ENCODE assay signal across 8 mouse cellular contexts in genomic region chr7:44974383-44975116, GRCm38 (mm10). TPM values are rescaled to one million over a fixed set of nuclear protein-coding genes. Genes with fewer than 3 reads are reported as not detected.
DNase-seq lines count a peak whose midpoint lies in the region; ATAC-seq and TF ChIP-seq lines count a peak whose summit lies in the region.

Cpt1c (minus strand) TSS chr7:44974851.

- peak within 1 kb of the TSS; percentile 40 for H3K9ac ChIP-seq in heart, adult 2 months (ENCODE audit: low read depth, low read length)
- peak within 1 kb of the TSS; percentile 52 for H3K9ac ChIP-seq in limb, embryonic 12.5 days (replicated peaks)
- peak within 1 kb of the TSS; percentile 77 for H3K9ac ChIP-seq in midbrain, embryonic 13.5 days (replicated peaks)

- TF ChIP-seq CTCF in brain, embryonic 14.5 days (IDR thresholded peaks at IDR 0.05; ENCODE audit: borderline replicate concordance, extremely low read depth, insufficient read depth, insufficient read length), result no peak
- TF ChIP-seq CTCF in embryonic fibroblast, embryonic 13.5 days (IDR thresholded peaks at IDR 0.05; ENCODE audit: borderline replicate concordance, insufficient read depth, low read length), result no peak
- no peak for TF ChIP-seq CTCF in heart, adult 2 months (IDR thresholded peaks at IDR 0.05)

- peak; percentile 44 for DNase-seq in 3134 (ENCODE audit: extremely low read depth, insufficient read length, low spot score)
- DNase-seq in brain, embryonic 14.5 days (ENCODE audit: low read depth), result peak; percentile 97
- DNase-seq in heart, adult 2 months, result peak; percentile 80
- DNase-seq in kidney, adult 9 months, result peak; percentile 73
- peak; percentile 43 to 54 for DNase-seq in spleen, postnatal 36 days (ENCODE audit: low spot score in 2 of 2)

- H3K9me3 ChIP-seq in limb, embryonic 12.5 days, result no peaks in the 10 kb centered on the region
- no peaks in the 10 kb centered on the region for H3K9me3 ChIP-seq in midbrain, embryonic 13.5 days

- H3K4me3 ChIP-seq in embryonic fibroblast, embryonic 13.5 days (ENCODE audit: insufficient read depth, low read length), result peak within 1 kb of the TSS; percentile 62
- H3K4me3 ChIP-seq in heart, adult 2 months, result peak within 1 kb of the TSS; percentile 53
- peak within 1 kb of the TSS; percentile 56 for H3K4me3 ChIP-seq in limb, embryonic 12.5 days (replicated peaks)
- peak within 1 kb of the TSS; percentile 58 for H3K4me3 ChIP-seq in midbrain, embryonic 13.5 days (replicated peaks)

- TF ChIP-seq POLR2A in brain, embryonic 14.5 days (IDR thresholded peaks at IDR 0.05; ENCODE audit: borderline replicate concordance, extremely low read depth, insufficient read depth, insufficient read length, poor library complexity, severe bottlenecking), result peak; percentile 67; the same call in 1 of the 2 replicates
- peak; percentile 90 for TF ChIP-seq POLR2A in embryonic fibroblast, embryonic 13.5 days (IDR thresholded peaks at IDR 0.05; ENCODE audit: low read depth, low read length)
- TF ChIP-seq POLR2A in heart, adult 2 months (IDR thresholded peaks at IDR 0.05; ENCODE audit: insufficient read depth, low read depth, low read length), result peak; percentile 57; the same call in 1 of the 2 replicates

- no peak for TF ChIP-seq EP300 in heart, adult 2 months (IDR thresholded peaks at IDR 0.05; ENCODE audit: insufficient read depth, low read depth, low read length)

- peak within 1 kb of the TSS; percentile 80 for H3K4me2 ChIP-seq in limb, embryonic 12.5 days
- peak within 1 kb of the TSS; percentile 93 for H3K4me2 ChIP-seq in midbrain, embryonic 13.5 days (replicated peaks)

- peak within 1 kb of the TSS; percentile 96 for H3K27ac ChIP-seq in embryonic fibroblast, embryonic 13.5 days (ENCODE audit: insufficient read depth, low read length)
- H3K27ac ChIP-seq in heart, adult 2 months, result peak within 1 kb of the TSS; percentile 68
- H3K27ac ChIP-seq in limb, embryonic 12.5 days, result peak within 1 kb of the TSS; percentile 81
- H3K27ac ChIP-seq in midbrain, embryonic 13.5 days, result peak within 1 kb of the TSS; percentile 97

- H3K36me3 ChIP-seq in heart, adult 2 months (ENCODE audit: control insufficient read depth, insufficient read depth, low read length), result no peaks in the 10 kb centered on the region
- peaks cover 46% of the 10 kb centered on the region for H3K36me3 ChIP-seq in limb, embryonic 12.5 days
- H3K36me3 ChIP-seq in midbrain, embryonic 13.5 days, result peaks cover 44% of the 10 kb centered on the region

- H3K79me2 ChIP-seq in heart, adult 2 months (replicated peaks; ENCODE audit: control insufficient read depth, insufficient read depth, low read length), result no peaks in the 10 kb centered on the region

- 4% methylated on average over 22 of the region's 22 CpGs for WGBS in heart, adult 2 months
- 2% methylated on average over 22 of the region's 22 CpGs for WGBS in limb, embryonic 12.5 days
- under 1% methylated on average over 22 of the region's 22 CpGs for WGBS in midbrain, embryonic 13.5 days

- ATAC-seq in limb, embryonic 12.5 days (ENCODE audit: insufficient number of reproducible peaks, insufficient read depth, low FRiP score, low TSS enrichment, low read depth), result peak; percentile 16; the same call in 1 of the 2 replicates
- ATAC-seq in midbrain, embryonic 13.5 days, result peak; percentile 65

- no peaks in the 10 kb centered on the region for H3K27me3 ChIP-seq in heart, adult 2 months (ENCODE audit: control insufficient read depth, insufficient read depth, low read length)
- H3K27me3 ChIP-seq in limb, embryonic 12.5 days, result no peaks in the 10 kb centered on the region
- H3K27me3 ChIP-seq in midbrain, embryonic 13.5 days, result no peaks in the 10 kb centered on the region

- H3K4me1 ChIP-seq in embryonic fibroblast, embryonic 13.5 days (ENCODE audit: control insufficient read depth, insufficient read depth, low read length), result peaks cover 6% of the 10 kb centered on the region
- peaks cover 3% of the 10 kb centered on the region; the same call in 1 of the 2 replicates for H3K4me1 ChIP-seq in heart, adult 2 months (ENCODE audit: control insufficient read depth, insufficient read depth, low read length)
- peaks cover 31% of the 10 kb centered on the region for H3K4me1 ChIP-seq in limb, embryonic 12.5 days (replicated peaks)
- H3K4me1 ChIP-seq in midbrain, embryonic 13.5 days (replicated peaks), result peaks cover 48% of the 10 kb centered on the region

- intact Hi-C loops in heart, adult 2 months (cut with DNase I), result no loop called here

RNA-seq across cellular contexts. Expression of gene Cpt1c, which starts in this region (rescaled TPM):
- polyA plus RNA-seq in brain, embryonic 14.5 days (2012; rRNA removed), result 102 and 135 TPM in 2 replicates
- 68.9 and 82.5 TPM in 2 replicates for polyA plus RNA-seq in embryonic fibroblast, embryonic 13.5 days (2011; ENCODE audit: insufficient read length, low read depth, missing spikeins)
- total RNA-seq in heart, adult 2 months (2021), result 1 to 10 TPM; 1.5 to 2.1 TPM
- polyA plus RNA-seq in heart, adult 2 months (2012; rRNA removed), result 8.4 and 9.7 TPM in 2 replicates
- polyA plus RNA-seq in limb, embryonic 12.5 days (2016; fragmentation: Nextera tagmentation; extraction: Ambion mirVana), result 27.8 and 29.9 TPM in 2 replicates
- 47.0 and 56.0 TPM in 2 replicates for polyA plus RNA-seq in midbrain, embryonic 13.5 days (2015; fragmentation: Nextera tagmentation; extraction: Ambion mirVana)

Comparison
In these comparisons a context has a peak if more than half of its experiments do, and no peak if none do; other contexts are left out.
1. Peak in every context shown above with its lines: DNase-seq, ATAC-seq, H3K4me3 ChIP-seq and H3K27ac ChIP-seq.
2. DNase-seq: peak in every context shown above with its lines; median percentile 97 in brain, embryonic 14.5 days; 80 in heart, adult 2 months; 73 in kidney, adult 9 months; 48 in spleen, postnatal 36 days; 44 in 3134.